Mouse (Mus musculus) granulocyte monocyte progenitor cell, adult 5-6 weeks (primary cell): ENCODE results near the gene 3110082I17Rik. TPM values are rescaled to one million over a fixed set of nuclear protein-coding genes. Genes with fewer than 3 reads are reported as not detected.
"Not testable (repeated sequence)": the region's sequence is repeated elsewhere in the genome, so short reads cannot be mapped to it uniquely, and the experiment has no call there.

ENCODE experiments used
- ATAC-seq: replicated peaks from 2 replicates; pipeline ENCODE4 v1.8.0; 2016; ENCODE audit warnings: mild to moderate bottlenecking, moderate TSS enrichment, inconsistent platforms; ENCODE audit not compliant: poor library complexity, severe bottlenecking
- total RNA-seq, 2 experiments: library from RNA; stranded (forward) in 1 of 2; stranded (reverse) in 1 of 2; fragments of 200-712, 200-1000 nt in 1 of 2; fragments of >200 nt in 1 of 2; fragmentation: Nextera tagmentation in 1 of 2; gene quantifications; 2 replicates each; pipeline ENCODE4 v1.2.3; 2014 to 2017

Gene 3110082I17Rik
- total RNA-seq, 2 experiments from 2014 or later = 44.6 to 54.1 TPM

DNA sequence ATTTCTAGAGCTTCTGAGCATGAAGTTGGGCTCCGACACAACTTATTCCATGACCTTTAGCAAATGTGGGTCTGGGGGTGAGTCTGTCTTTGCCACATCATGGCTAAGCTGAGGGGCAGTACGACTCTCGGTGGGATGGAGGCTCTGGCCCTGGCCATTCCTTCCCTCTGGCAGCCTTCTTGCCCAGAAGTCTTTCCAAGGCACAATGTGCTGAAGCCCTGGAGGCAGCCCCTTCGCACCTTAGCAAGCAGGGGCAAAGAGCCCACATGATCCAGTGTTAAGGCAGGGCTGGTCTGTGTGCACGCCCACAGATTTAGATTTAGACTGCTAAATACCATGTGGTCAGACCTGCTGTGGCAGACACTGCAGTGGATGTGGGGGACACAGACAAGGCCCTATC lies 61.5 kb downstream of the 3110082I17Rik start:
- no peak for ATAC-seq

GRCm38 (mm10) chr5:139397959-139398753 lies 62.2 kb downstream of the 3110082I17Rik start:
- peak; percentile 79 for ATAC-seq

DNA sequence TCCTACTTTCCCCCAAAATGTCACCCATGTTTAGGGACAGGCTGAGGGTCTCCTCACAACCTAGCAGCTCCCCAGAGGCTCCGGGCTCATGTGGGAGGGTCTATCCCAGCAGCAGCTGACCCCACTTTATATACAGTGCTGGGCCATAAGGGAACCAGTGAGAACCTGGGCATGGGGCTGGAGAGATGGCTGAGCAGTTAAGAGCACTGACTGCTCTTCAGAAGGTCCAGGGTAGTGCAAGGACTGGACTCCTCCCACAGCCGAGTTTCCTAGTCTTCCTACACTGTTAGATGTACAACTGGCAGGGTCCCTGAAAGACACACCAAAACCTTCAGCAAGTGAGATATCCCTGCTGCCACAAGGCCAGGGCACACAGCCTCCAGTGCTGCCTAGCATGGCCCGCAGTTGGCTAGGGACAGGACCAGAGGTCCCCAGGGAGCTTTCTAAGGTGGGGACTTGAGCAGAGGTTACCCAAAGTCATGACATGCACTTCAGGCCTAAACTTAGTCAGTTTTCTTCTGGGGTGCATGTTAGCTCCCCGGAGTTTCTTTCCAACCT lies 62.9 kb downstream of the 3110082I17Rik start:
- ATAC-seq = no peak

GRCm38 (mm10) chr5:139395528-139395927 lies 64.8 kb downstream of the 3110082I17Rik start:
- ATAC-seq = no peak

- ATAC-seq = no peak
Measured at GRCm38 (mm10) chr5:139394399-139394798, 65.9 kb downstream of the 3110082I17Rik start.

DNA sequence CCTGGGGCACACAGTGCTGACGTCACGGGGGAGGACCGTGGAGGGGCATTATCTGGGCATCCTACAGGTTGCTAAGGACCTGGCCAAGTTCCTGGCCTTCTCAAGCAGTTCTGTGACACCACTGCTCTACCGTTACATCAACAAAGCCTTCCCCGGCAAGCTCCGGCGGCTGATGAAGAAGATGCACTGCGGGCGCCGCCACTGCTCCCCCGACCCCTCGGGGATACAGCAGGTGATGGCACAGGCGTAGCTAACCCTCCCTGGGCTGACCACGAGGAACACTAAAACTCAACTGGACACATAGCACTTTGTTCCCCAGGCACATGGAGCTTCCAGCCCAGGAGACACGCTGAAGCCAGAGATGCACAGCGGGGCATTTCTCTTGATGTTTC lies 67.1 kb downstream of the 3110082I17Rik start:
- ATAC-seq = no peak

GRCm38 (mm10) chr5:139392219-139393196 lies 67.8 kb downstream of the 3110082I17Rik start:
- no peak for ATAC-seq

- ATAC-seq = no peak
Measured at GRCm38 (mm10) chr5:139391309-139391990, 68.9 kb downstream of the 3110082I17Rik start.

GRCm38 (mm10) chr5:139390324-139391119 lies 69.8 kb downstream of the 3110082I17Rik start:
- not testable (repeated sequence) for ATAC-seq

DNA sequence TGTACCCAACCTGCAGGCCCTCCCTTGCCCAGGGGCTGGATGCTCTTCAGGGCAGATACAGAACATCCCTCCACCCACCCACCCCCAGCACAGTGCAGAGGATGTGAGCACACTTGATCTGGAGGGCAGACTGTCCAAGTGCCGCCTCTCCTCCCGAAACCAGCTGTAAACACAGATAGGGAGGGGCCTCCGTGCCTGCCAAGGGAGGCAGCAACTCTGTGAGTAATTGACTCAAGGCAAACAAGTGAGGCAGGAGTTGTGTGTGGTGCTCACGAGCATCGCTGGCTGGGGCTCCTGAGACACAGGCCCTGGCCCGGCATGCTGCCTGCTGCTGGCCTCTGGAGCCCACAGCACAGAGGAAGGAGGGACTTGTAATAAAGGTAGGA lies 70.7 kb downstream of the 3110082I17Rik start:
- no peak for ATAC-seq

DNA sequence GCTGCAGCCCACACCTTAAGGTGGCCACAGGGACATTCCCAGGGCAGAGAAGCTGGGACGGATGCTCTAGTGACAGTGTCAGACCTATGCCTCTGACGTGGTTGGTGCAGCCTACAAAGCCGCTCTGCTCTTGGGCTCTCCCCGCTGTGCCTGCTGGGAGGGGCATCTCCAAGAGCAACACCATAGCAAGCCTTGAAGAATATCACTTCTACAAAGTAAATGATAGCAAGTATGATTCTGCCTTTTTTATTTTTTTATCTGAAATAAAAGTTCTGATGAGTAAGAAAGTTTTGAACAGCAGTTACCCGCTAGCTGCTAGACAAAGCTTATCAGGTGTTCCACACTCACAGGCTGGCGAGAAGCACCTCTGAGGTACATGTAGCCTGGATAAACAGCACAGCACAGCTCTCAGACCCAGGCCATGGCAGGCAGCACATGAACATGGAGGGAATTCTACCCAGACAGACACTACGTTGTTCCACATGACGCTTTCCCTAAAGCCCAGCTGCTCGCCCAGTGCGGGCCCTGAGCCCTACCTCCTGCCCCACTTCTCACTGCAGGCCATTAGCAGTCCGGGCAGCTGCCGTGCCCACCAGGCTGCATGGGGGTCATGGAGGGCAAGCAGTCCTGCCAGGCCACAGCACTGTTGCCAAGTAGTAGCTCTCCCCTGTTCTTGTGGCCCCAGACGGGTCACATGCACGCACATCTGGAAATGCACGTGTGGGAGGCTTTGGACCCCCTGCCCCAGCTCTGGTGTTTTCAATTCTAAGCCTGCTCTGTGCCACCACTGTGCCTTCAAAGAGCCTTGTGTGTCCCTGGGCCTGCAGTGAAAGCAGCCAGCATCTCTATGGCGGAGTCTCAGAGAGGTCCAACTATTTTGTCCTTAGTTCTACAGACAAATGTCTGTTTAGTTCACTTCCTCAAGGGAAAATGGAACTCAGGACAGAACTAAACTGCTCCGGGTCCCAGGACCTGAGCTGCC lies 71.3 kb downstream of the 3110082I17Rik start:
- ATAC-seq = no peak

DNA sequence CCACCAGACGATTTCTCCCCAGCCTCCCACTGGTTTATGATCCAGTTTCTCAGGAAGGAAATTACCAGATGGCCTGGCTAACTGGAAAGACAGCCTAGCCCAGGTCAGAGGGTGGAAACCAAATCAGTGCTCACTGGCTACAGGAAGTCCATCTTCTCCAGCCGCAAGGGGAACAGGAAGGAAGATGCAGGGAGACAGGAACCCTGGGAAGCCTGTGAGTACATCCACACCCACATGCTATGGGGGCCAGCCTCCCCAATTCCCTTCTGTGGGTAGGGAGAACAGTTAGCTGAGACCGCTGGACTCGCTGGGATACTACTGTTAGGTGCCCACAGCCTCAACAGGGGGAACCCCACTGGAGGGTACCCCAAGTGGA lies 72.1 kb downstream of the 3110082I17Rik start:
- ATAC-seq = peak; percentile 13

GRCm38 (mm10) chr5:139387329-139388194 lies 72.8 kb downstream of the 3110082I17Rik start:
- ATAC-seq = peak; percentile 38

GRCm38 (mm10) chr5:139386047-139386446 lies 74.3 kb downstream of the 3110082I17Rik start:
- no peak for ATAC-seq

GRCm38 (mm10) chr5:139384531-139384930 lies 75.8 kb downstream of the 3110082I17Rik start:
- no peak for ATAC-seq

DNA sequence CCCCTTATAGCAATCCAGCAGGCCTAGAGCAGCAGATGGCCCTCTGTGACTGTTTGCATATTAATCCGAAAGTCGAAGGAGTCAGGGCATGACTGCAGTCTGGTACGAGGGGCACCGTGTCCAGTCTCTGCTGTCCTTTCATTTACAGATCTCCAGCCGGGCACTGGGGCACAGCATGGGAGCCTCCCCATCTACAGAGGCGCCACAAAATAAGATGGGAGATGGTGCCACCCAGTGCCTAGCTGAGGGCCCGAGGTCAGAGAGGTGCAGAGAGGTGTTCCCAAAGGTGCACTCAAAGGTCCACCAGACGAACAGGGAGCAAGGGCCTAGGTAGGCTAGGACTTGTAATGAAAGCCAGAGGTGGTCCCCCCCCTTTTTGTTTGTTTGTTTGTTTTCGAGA lies 77.1 kb downstream of the 3110082I17Rik start:
- no peak for ATAC-seq

- peak; percentile 14; the same call in 1 of the 2 replicates for ATAC-seq
Measured at GRCm38 (mm10) chr5:139382760-139383159, 77.6 kb downstream of the 3110082I17Rik start.
